Mouse (Mus musculus) frontal cortex, postnatal 36 days (tissue): ENCODE measurements around the gene Kremen1.

ENCODE experiments used
- DNase-seq, 2 experiments: peaks; one replicate each; pipeline ENCODE4 v3.0.0; 2022; ENCODE audit warnings: low spot score in 2 of 2

Gene Kremen1

GRCm38 (mm10) chr11:5261508-5262392 is at the start of gene Kremen1:
Kremen1 (minus strand) TSS chr11:5261558.
- peak; percentile 87 to 90 for DNase-seq

- DNase-seq, result no peak
Measured at GRCm38 (mm10) chr11:5307024-5307905, 45.9 kb upstream of the Kremen1 start.

GRCm38 (mm10) chr11:5306017-5306416 is 44.7 kb upstream of the Kremen1 start:
- DNase-seq, result no peak

GRCm38 (mm10) chr11:5304526-5304925 is 43.2 kb upstream of the Kremen1 start:
- no peak for DNase-seq

- DNase-seq, result no peak
Measured at GRCm38 (mm10) chr11:5298007-5298372, 36.6 kb upstream of the Kremen1 start.

- DNase-seq, result no peak
Measured at GRCm38 (mm10) chr11:5297148-5298006, 36.0 kb upstream of the Kremen1 start.

GRCm38 (mm10) chr11:5296576-5297115 is 35.3 kb upstream of the Kremen1 start:
- no peak for DNase-seq

GRCm38 (mm10) chr11:5294805-5295204 is 33.4 kb upstream of the Kremen1 start:
- no peak for DNase-seq

- peak; percentile 71 to 74 for DNase-seq
Measured at GRCm38 (mm10) chr11:5290691-5291090, 29.3 kb upstream of the Kremen1 start.

GRCm38 (mm10) chr11:5289826-5290580 is 28.6 kb upstream of the Kremen1 start:
- DNase-seq, result peak in 1 of 2 experiments; percentile 30

GRCm38 (mm10) chr11:5283987-5284386 is 22.6 kb upstream of the Kremen1 start:
- no peak for DNase-seq

GRCm38 (mm10) chr11:5280932-5281331 is 19.6 kb upstream of the Kremen1 start:
- DNase-seq, result no peak

GRCm38 (mm10) chr11:5278463-5278862 is 17.1 kb upstream of the Kremen1 start:
- DNase-seq, result no peak

- DNase-seq, result no peak
Measured at GRCm38 (mm10) chr11:5277307-5277971, 16.1 kb upstream of the Kremen1 start.

- DNase-seq, result no peak
Measured at GRCm38 (mm10) chr11:5275216-5275615, 13.9 kb upstream of the Kremen1 start.

- DNase-seq, result no peak
Measured at GRCm38 (mm10) chr11:5272536-5273234, 11.3 kb upstream of the Kremen1 start.

GRCm38 (mm10) chr11:5272066-5272360 is 10.7 kb upstream of the Kremen1 start:
- no peak for DNase-seq

GRCm38 (mm10) chr11:5271274-5272065 is 10.1 kb upstream of the Kremen1 start:
- DNase-seq, result no peak
